ENCODE assay signal across 9 mouse cellular contexts in genomic region chr17:71783366-71783735, GRCm38 (mm10). TPM values are rescaled to one million over a fixed set of nuclear protein-coding genes. Genes with fewer than 3 reads are reported as not detected.
DNase-seq lines count a peak whose midpoint lies in the region; ATAC-seq and TF ChIP-seq lines count a peak whose summit lies in the region.
"Had no signal": no experiment of that assay in that cellular context is flagged by ENCODE, and none has a peak within 500 bp of the region (broad histone marks: within the 10 kb centered on the region; RNA-seq: fewer than 3 reads in every experiment).

No protein-coding gene starts in this region.

- no peaks in the 10 kb centered on the region for H3K4me1 ChIP-seq in lung, embryonic 16.5 days (replicated peaks; ENCODE audit: control insufficient read depth, insufficient read depth, low read length)
- H3K4me1 ChIP-seq in intestine, embryonic 14.5 days (replicated peaks; ENCODE audit: control insufficient read depth, insufficient read depth, low read length): peaks cover 10% of the 10 kb centered on the region
- no peaks in the 10 kb centered on the region for H3K4me1 ChIP-seq in olfactory bulb, adult 2 months (ENCODE audit: control insufficient read depth, insufficient read depth, low read length)
- H3K4me1 ChIP-seq: liver, embryonic 15.5 days had no signal

- peak overlapping the region; percentile 58 for H3K4me3 ChIP-seq in lung, embryonic 16.5 days (ENCODE audit: low read length)
- H3K4me3 ChIP-seq in intestine, embryonic 14.5 days (ENCODE audit: low read depth, low read length): peak overlapping the region; percentile 52
- peak overlapping the region; percentile 80 for H3K4me3 ChIP-seq in olfactory bulb, adult 2 months (ENCODE audit: insufficient read depth, low read depth, low read length)

- ATAC-seq in lung, embryonic 16.5 days (ENCODE audit: low read depth): no peak
- ATAC-seq in intestine, embryonic 14.5 days (replicated peaks; ENCODE audit: low FRiP score, low TSS enrichment, low read depth): no peak

- no peaks in the 10 kb centered on the region for H3K9me3 ChIP-seq in lung, embryonic 16.5 days (ENCODE audit: control insufficient read depth, low read length)
- H3K9me3 ChIP-seq in intestine, embryonic 14.5 days (ENCODE audit: control insufficient read depth, low read length): 0 out of 2 replicates have a peak, but pooled peaks cover 6% of the 10 kb centered on the region

- TF ChIP-seq CTCF in olfactory bulb, adult 2 months (IDR thresholded peaks at IDR 0.05; ENCODE audit: insufficient read depth, low read depth, low read length): no peak

- H3K36me3 ChIP-seq in lung, embryonic 16.5 days (ENCODE audit: control insufficient read depth, insufficient read depth, low read length): no peaks in the 10 kb centered on the region
- no peaks in the 10 kb centered on the region for H3K36me3 ChIP-seq in intestine, embryonic 14.5 days (ENCODE audit: control insufficient read depth, insufficient read depth, low read length)
- H3K36me3 ChIP-seq: liver, embryonic 15.5 days had no signal

- DNase-seq in adrenal gland, postnatal 14 days: peak; percentile 9
- DNase-seq in adrenal gland, adult 8-10 months: no peak
- no peak for DNase-seq in lung, postnatal 10 days
- no peak for DNase-seq in intestine, embryonic 14.5 days (ENCODE audit: low spot score)
- DNase-seq in left cerebral cortex, adult 9 months (ENCODE audit: low spot score in 2 of 2): no peak
- DNase-seq in thymus, adult 18-20 months: no peak

- peaks cover 13% of the 10 kb centered on the region for H3K27me3 ChIP-seq in lung, embryonic 16.5 days (ENCODE audit: control insufficient read depth, insufficient read depth, low read depth, low read length)
- H3K27me3 ChIP-seq in intestine, embryonic 14.5 days (replicated peaks; ENCODE audit: control insufficient read depth, insufficient read depth, low read length): peaks cover 26% of the 10 kb centered on the region; the same call in 1 of the 2 replicates

- H3K27ac ChIP-seq in lung, embryonic 16.5 days (ENCODE audit: low read length): no peak overlapping the region
- no peak overlapping the region for H3K27ac ChIP-seq in intestine, embryonic 14.5 days (ENCODE audit: low read depth)
- H3K27ac ChIP-seq in olfactory bulb, adult 2 months (ENCODE audit: insufficient read depth, low read depth, low read length): peak overlapping the region; percentile 80
- H3K27ac ChIP-seq: liver, embryonic 15.5 days had no signal

- H3K9ac ChIP-seq in lung, embryonic 16.5 days (ENCODE audit: low read length): peak overlapping the region; percentile 11; the same call in 1 of the 2 replicates
- peak overlapping the region; percentile 54 for H3K9ac ChIP-seq in intestine, embryonic 14.5 days (ENCODE audit: low read length)
- H3K9ac ChIP-seq: liver, embryonic 15.5 days had no signal

- H3K4me2 ChIP-seq in lung, embryonic 16.5 days (ENCODE audit: low read depth, low read length): peak overlapping the region; percentile 77
- H3K4me2 ChIP-seq in intestine, embryonic 14.5 days (ENCODE audit: low read length): peak overlapping the region; percentile 86

- no peak for TF ChIP-seq POLR2A in olfactory bulb, adult 2 months (IDR thresholded peaks at IDR 0.05; ENCODE audit: insufficient read depth, low read depth, low read length)

- WGBS in lung, embryonic 16.5 days: 7% methylated on average over 10 of the region's 10 CpGs
- WGBS in intestine, embryonic 14.5 days: 15% methylated on average over 10 of the region's 10 CpGs
- 2% methylated on average over 10 of the region's 10 CpGs for WGBS in olfactory bulb, adult 2 months

RNA-seq across cellular contexts. Expression of gene Clip4, which starts 15.1 kb away (rescaled TPM):
- 13.0 and 15.8 TPM in 2 replicates for total RNA-seq in adrenal gland, postnatal 14 days (2021)
- total RNA-seq in adrenal gland, adult 8-10 months (2022): 10 to 100 TPM; 17.2 to 42.7 (median 29.7) TPM
- 6.0 and 6.9 TPM in 2 replicates for polyA plus RNA-seq in lung, embryonic 16.5 days (2015; fragmentation: Nextera tagmentation; extraction: Ambion mirVana)
- 4.7 and 5.1 TPM in 2 replicates for polyA plus RNA-seq in intestine, embryonic 14.5 days (2014; fragmentation: Nextera tagmentation; extraction: Ambion mirVana)
- polyA plus RNA-seq in olfactory bulb, adult 2 months (2012; ENCODE audit: insufficient read depth, insufficient read length, low replicate concordance, missing spikeins): 371 TPM in 1 of 2 replicates, not detected in the other

RNA-seq across cellular contexts. Expression of gene Pcare, which starts 30.7 kb away (rescaled TPM):
- total RNA-seq in adrenal gland, postnatal 14 days (2021): not detected in 2 replicates
- not detected for total RNA-seq in adrenal gland, adult 8-10 months (2022)
- not detected in 2 replicates for polyA plus RNA-seq in lung, embryonic 16.5 days (2015; fragmentation: Nextera tagmentation; extraction: Ambion mirVana)
- not detected in 2 replicates for polyA plus RNA-seq in intestine, embryonic 14.5 days (2014; fragmentation: Nextera tagmentation; extraction: Ambion mirVana)
- not detected in 2 replicates for polyA plus RNA-seq in olfactory bulb, adult 2 months (2012; ENCODE audit: insufficient read depth, insufficient read length, low replicate concordance, missing spikeins)
- polyA plus RNA-seq: liver, embryonic 15.5 days had no signal
